Mouse (Mus musculus): ENCODE results near the gene Crb1.
"Not testable (repeated sequence)": the region's sequence is repeated elsewhere in the genome, so short reads cannot be mapped to it uniquely, and the experiment has no call there.

The Crb1 gene

DNA sequence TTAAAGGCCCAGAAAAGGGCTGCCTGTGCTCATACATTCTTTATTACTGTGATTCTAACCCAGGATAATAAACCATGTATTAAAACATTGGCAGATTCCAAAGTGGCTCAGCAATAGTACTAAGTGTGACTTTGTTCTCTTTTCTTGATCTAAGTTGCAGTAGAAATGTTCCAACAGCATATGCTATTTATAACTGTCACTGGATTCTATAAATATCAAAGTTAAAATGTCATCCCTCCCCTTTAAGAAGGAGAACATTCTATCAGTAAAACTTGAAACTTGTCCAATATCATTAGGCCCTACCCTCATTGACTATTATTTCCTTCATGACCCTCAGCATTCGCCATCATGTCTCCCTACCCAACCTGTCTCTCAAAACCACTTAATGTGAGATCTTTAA, 48.1 kb downstream of the Crb1 start:
- no peak for DNase-seq (ENCODE audit: low spot score)

DNA sequence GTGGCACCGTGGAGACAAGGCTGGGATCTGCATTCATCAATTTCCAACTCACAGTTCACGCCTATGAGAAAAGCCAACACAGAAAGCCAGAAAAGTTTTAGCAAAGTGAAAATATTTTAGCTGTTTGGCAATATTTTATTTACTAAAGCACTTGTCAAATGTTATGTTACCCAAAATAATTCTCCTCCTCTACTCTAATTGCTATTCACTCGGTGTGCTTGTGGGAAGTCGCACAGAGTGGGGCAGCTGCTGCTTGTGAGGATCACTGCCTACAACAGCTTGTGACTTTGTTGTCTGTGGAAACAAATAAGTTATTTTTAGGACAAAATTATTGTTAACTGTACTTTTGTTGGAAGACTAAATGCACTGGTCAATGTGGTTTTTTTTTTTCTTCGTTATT, 48.6 kb downstream of the Crb1 start:
- no peak for DNase-seq (ENCODE audit: low spot score)

DNA sequence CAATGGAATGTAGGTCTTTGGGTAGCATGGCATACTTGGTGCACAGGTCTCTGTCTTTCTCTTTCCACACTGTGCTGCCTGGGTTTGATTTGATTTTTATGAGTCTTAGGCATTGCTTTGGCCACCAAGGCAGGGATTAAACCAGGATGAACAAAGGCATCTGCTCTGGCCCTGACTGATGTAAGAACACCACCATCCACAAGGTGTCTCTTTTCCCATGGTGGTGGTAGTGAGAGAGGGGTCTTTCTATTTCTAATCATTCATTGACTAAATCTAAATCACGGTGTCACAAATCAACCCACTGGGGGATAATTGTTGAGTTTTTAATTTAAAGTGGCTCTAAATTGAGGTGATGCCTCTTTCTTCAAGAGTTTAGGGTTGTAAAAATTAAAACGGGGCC, 51.5 kb downstream of the Crb1 start:
- no peak for DNase-seq (ENCODE audit: low spot score)

DNA sequence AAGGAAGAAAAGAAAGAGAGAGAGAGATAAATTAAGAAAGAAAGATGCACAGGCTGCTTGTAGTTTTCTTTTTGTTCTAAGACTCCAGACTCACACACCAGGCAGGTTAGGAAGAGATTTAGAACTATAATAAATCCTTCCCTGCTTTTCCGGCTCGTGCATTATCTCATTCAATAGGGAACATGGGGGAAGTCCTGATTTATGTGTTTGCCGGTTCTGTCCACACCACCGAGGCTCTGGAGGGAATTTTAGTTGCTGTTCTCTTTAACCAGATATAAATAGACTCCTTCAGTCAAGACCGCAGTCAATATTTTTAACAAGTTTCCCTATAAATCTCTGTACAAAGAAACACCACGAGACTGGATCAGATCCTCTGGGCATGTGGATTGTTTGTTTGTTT, 57.1 kb downstream of the Crb1 start:
- no peak for DNase-seq (ENCODE audit: low spot score)

DNA sequence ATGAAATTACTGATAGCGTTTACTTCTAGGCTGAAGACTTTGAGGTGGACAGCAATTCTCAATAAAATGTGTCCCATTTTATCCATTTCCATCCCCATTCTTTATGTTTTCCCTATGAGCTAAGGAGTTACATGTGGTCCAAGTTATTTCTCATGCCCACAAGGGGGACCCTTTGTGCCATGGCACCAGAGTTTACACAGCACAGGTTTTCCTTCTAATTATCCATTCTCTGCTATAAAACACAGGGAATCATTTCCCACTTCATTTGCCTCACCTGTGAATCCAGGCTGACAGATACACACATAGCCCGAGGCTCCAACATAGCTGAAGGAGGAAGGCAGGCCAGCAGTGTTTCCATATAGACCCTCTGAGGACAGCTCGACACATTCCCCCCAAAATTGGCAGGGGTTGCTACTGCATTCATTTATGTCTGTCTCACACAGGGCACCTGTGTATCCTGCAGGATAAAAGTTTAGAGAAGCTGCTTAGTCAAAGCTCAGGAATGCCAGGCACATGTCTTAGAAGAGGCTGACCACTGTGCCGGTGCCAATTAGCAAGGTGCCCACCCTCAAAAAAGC, 62.5 kb downstream of the Crb1 start:
- DNase-seq (ENCODE audit: low spot score), result no peak

DNA sequence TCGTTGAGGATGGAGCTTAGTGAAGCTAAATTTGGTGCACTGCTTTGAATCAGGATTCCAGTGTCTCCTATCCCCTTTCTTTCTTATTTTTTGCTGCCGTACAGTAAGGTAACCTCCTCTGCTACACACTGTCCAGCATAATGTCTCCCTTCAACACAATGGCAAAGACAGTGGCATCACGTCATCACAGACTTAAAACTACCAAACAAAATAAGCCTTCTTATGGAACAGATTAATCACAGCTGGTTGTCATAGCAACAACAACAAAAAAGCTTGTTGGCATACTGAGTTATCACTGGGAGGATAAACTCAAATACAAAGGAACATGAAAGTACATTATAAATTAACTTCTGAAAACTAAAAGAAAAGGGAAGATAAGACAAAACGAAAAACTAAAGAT, 68.0 kb downstream of the Crb1 start:
- DNase-seq (ENCODE audit: low spot score), result no peak

DNA sequence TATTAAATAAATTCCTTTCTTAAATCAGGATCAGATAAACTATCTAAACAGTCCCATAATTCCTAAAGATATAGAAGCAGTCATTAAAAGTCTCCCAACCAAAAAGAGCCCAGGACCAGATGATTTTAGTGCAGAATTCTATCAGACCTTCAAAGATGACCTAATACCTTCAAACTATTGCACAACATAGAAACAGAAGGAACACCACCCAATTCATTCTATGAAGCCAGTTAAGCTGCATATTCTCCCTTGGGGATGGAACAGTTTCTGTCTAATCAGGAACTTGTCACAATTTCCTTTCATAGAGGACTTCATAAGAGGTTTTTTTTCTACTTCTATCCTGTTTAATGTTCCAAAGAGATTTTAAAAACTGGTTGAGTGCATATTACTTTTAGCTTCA, 74.4 kb downstream of the Crb1 start:
- not testable (repeated sequence) for DNase-seq (ENCODE audit: low spot score)

DNA sequence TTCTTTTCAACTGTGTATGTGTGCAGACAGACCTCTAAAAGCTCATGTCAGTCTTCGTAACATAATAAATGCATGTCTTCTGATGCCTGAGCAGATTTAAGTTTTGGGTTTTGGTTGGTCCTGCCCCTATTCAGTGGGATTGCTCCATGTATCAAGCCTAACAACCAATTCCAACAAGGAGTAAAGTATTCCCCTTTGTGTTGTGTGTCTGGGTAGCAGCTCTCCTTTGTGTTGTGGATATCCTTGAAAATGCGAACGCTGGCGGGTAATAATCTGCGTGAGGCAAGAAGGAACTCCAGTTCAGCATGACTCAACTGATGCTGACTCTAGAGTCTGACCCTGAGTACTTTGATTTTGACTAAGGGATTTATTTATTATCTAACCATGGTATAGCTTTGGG, 75.1 kb downstream of the Crb1 start:
- no peak for DNase-seq (ENCODE audit: low spot score)

DNA sequence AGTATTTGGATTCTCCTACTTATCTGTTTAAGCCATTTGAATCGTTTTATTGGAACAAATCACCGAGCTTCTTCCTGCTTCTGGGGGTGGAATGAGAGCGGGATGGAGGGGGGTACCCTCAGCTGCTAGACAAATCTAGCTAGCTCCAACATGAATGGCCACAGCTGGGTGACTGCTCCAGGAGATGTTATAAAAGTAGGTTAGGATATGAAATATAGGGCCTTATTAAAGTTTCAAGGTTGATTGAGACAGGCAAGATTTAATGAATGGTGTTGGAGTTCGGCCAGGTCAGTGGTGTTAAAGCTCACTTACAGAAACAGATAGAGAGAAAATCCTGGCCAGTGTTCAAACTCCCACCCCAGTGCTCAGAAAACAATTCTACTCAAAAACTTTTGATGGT, 84.9 kb downstream of the Crb1 start:
- no peak for DNase-seq (ENCODE audit: low spot score)

DNA sequence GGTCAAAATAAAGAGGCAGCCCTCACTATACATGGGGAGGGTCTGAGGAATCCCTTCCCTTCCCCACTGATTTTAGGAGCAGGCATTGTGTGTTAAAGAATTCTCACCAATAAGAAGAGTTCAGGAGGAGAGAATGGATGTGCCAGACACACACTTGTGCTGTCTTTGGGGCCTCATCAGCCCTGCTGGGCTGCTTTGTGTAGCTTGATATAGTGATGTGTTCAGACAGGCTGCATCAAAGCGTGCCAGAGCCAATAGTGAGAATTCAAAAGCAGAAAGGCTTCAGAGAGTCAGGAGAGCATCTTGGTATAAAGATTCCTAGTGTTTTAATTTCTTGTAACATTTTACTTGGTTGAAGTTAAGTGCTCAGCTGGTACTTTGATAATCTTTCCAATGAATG, 85.3 kb downstream of the Crb1 start:
- no peak for DNase-seq (ENCODE audit: low spot score)

DNA sequence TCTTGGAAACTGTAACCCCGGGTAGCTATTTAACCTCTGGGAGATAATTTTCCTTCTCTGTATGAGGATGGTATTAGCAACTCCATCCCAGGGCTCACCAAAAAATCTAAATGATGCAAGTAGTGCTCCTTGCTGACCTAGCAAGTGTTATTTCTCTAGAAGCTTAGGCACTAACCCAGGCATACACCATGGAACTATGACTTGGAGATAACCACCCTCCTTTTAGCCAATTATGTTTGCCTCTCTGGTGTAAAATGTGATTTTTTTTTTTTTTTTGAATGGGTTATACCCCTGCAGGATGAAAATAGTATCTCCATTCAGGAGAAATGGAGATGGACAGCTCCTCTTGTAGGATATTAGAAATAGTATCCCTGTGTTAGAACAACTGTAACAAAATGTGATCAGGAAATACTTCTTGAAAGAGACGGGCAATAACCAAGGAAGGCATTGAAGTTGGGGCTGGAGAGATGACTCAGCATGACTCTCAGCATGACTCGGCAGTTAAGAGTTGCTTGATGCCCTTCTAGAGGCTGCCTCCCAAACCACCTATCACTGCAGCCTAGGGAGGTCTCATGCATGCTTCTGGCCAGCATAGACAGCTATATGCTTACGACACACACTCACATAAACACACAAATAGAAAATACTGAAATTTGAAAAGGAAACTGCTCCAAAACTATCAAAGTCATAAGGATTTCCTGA, 100.1 kb downstream of the Crb1 start:
- DNase-seq (ENCODE audit: low spot score), result no peak

DNA sequence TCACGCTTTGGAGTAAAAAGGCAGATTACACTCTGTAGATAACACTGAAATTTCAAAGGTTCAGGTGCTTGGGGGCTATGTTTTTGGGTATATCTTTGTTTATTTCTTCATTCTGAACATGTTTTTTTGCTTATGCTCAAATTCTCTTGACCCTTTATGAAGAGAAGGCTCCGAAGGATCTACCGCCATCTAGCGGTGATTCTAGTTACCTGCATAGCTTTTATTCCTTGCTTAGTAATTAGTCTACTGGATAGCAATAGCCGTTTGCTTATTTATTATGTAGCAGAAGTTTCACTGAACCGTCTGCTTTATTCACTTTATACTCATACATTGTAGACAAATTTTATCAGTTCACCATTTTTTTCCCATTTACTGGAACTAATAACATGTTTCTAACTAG, 109.1 kb downstream of the Crb1 start:
- no peak for DNase-seq (ENCODE audit: low spot score)

DNA sequence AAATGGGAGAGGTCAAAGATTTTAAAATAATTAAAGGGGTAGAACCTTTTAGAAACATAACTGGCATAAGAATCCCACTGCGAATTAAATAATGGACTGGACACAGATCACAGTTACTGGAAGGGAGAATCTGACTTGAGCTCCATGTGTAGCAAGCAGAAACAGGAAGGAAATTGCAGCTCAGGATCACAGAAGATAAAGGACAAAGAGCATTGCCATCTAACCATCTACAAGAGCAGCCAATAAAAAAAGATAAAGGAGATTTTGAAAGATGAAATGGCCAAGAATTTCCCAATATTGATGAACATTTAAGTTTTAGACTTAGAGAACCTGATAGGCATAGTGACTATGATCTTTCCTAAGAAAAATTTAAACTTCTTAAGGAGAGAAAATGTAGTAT, 112.7 kb downstream of the Crb1 start:
- DNase-seq (ENCODE audit: low spot score), result no peak

DNA sequence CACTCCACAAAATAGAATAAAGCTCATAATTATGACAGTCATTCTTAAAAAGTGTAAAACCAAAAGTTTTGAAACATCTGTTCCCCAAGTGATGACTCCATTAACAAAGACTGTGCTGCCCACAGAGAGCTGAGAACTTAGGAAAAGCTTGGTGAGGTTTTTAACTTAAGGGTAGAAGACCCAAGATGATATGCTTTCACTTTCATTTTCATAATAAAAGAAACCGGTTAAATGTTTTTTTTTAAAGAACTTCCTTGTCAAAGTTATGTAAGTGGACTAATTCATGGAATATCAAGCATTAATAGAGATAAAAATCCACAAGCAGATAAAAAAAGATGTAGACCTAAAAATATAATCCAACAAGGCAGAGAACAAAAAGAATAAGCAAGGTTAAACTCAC, 113.7 kb downstream of the Crb1 start:
- DNase-seq (ENCODE audit: low spot score), result no peak

DNA sequence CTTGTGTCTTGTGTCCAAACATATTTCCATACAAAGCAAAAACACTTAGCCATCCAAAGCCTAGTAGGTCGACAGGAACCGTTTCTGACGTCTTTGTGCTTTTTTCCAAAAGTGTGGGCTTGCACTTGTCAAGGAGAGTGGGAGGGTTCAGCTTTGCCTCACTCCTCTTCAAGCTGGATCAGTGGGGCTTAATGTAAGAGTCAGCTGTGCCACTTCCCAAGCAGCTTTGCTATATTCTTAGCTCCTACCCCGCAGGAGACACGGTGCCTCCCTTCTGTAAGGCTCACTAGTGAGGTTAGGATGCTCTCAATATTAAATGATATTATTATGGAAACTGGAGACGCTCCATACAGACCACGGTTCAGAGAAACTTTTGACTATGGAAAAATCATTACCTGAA, 121.3 kb downstream of the Crb1 start:
- no peak for DNase-seq (ENCODE audit: low spot score)

DNA sequence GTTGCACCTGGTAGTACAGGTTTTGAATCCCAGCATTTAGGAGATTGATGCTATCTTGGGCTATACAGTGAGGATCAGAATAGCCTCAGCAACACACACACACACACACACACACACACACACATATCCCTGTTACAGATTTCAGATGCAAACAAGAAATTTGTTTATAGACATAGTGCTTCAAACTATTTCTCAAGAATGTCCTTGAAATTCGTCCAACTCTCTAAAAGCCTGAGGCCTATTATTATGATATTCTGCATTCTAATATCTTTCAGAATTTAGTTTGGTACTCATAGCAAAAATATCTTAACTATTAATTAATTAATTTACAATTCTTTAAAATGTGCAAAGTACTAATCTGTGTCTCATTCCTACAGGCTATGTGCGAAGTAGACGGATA, 124.9 kb downstream of the Crb1 start:
- DNase-seq (ENCODE audit: low spot score), result no peak

DNA sequence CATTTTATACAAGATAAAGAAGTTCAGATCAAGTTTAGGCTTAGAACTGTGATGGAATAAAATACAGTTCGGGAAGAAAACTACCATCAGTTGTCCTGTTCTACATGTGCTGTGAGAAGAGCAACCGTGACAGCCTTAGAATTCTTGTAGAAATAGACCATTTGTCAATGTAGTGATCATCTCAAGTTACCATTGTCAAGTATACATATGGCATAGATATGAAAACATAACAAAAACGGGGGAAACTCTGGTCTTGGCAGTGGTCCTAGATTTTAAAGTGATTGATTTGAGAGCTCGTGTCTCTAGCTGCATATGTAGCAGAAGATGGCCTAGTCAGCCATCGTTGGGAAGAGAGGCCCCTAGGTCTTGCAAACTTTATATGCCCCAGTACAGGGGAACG, 127.7 kb downstream of the Crb1 start:
- DNase-seq (ENCODE audit: low spot score), result no peak

DNA sequence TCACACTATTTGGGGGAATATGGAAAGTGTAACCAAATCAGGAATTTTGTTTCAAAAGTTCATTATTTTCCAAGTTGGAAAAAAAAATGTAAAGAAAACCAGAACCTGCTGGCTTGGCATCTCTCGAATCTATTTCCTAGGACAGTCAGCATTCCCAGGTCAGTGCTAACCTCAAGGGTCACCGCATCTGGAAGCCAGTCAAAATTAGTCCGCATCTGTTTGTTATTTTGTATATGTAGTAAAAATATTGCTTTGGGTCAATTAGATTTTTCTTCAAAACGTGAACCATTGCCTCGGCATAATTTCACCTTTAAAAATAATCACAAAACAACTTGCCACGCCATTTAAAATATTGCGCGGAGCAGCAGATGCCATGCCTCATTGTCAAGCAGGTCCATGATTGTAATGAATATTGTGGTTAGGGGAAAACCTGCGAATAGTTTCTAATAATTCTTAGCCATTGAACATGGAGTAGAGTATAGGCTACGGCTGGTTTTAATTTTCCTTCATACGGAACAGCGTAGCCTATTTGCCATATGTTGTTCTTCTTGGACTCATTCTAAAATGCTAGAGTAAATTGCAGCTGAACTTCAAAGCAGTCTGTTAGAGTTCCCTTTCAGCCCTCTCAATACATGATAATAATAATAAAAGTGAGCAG, 130.0 kb downstream of the Crb1 start:
- DNase-seq (ENCODE audit: low spot score), result no peak

DNA sequence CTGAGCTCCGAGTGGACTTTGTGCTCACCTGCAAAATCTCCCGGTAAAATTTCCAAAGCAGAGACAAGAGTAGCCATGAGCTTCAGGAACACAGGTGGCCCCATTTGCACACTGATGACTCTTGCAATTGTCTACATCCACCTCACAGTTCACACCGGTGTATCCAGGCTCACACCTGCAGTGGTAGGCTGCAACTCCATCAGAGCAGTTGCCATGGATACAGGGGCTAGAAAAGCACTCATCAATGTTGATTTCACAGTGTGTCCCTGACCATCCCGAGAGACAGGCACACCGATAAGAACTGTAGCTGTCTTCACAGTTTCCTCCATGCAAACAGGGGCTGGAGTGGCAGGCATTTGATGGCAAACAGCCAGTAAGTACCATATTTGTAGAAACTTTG, 140.1 kb downstream of the Crb1 start:
- no peak for DNase-seq (ENCODE audit: low spot score)

DNA sequence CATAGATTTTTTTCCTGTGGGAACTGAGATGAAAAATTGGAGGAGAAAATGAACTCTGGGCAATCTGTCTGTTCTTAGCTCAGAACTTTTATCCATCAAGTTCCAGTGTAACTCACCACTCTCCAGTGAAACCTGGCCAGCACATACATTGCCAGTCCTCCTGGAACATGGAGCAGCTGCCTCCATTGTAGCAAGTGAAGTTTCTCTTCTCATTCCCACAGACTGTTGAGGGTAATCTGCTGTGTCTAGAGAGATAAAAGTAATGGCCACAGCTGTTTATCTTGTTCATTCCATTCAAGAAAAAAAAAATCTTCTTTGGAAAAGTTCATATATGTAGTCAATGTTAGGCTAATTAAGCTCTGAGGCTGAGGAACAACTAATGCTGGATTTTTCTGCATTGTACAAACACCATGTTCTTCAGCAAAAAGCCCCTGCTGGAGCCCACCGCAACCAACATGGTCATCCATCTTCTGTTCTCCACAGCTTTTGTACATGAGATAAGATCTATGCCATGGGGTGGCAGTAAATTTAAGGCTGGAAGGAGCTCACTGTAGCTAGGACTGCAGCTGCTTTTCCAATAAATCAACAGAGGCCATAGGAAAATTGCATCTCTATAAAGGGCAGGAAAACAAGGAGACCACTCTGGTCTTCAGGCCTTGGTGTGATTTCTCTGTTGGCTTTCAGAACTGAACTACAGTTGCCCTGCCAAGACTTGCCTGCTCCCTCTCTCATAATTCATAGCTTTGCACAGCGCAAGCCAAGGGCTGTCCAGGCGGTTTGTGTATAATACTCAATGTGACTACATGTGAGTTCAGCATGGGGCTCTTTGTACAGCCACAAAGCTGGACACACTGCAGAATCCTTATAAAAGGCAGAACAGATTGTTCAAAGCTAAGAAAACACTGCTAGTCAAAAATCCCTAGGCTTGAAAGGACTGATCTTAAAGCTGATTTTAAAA, 142.0 kb downstream of the Crb1 start:
- DNase-seq (ENCODE audit: low spot score), result peak; percentile 17

DNA sequence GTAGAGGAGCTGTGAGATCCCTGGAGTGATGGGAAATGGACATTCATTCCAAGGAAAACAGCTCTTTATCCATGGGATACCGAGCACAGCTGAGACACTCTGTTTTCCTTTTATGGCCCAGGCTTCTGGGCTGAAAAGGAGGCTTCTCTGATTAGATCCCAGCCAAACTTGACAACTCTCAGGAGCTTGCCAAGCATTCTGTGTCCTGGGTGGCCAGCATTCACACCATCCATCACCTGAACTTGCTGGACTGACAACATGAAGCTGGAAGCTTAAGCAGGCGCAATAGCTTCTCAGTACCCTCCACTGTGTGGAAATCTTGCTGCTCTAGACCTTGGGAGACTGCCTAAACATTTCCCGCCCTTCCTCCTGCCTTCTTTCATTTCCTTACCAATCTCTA, 144.3 kb downstream of the Crb1 start:
- DNase-seq (ENCODE audit: low spot score), result no peak

DNA sequence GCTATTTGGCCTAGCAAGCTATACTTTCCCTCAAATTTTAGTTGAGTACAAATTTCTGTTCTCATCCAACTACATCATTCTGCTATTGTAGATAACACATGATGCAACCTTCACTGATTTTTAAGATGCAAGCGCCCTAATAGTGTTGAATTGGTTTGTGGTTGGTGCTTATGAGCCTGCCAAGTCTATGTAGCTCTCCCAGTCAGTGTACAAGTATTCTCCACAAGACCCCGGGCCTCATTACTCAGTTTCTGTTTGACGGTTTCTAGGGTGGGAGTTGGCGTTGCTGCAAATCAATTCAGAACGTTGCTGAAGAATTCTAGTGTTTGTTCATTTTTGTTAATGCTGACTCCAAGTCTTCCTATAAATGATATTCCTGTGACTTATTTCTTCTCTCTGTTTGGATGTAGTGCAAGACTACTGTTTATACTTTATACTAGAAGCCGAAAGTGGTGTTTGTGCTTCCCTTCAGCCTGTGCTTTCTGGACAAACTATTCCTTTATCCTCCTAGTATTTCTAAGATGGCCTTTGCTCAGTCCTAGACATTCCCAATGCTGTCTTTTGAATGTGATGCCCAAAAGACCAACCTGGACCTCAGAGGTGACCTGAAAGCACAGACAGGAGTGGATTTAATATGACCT, 152.5 kb downstream of the Crb1 start:
- no peak for DNase-seq (ENCODE audit: low spot score)
